Mouse (Mus musculus) retina, postnatal 7 days (tissue): ENCODE data around the gene Tpo.

Experiments used
- DNase-seq: peaks from one replicate; pipeline ENCODE4 v3.0.0-alpha.2; 2012; ENCODE audit warnings: low read depth, low spot score

Tpo gene

DNA sequence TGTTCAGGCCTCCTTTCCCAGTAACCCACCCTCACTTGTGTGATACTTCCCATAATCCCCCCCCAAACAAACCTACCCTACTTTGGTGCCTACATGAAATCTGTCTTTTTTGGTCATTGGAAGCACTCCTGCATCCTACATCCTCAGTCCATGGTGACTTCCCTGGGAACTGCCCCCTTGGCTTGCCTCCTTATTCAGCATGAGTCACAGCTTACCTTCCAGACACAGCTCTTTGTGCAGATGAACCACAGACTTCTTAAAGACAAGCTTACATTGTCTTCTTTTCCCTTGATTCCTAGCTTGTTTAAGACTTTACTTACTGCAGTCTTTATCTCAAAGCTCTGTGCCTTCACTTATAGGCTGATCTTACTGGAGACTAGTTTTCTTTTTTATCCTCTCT is 112.0 kb downstream of the Tpo start:
- DNase-seq: no peak

DNA sequence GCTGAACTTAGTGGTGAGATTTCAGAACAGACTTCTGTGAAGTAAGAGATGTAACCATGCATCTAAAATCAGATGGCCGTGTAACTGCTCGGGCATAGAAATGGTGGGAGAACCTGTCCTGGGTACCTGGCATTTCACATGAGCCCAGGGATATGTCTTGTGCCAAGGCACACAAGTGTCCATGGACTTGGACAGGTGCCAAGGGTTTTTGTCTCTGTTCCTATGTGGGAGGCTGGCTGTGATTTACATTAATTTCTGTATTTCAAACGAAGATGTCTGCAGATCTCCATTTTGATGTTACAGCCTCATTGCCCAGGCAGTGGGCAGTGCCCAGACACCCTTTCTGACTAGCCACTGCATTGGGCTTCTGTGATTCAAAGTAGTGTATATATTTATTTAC is 115.3 kb downstream of the Tpo start:
- DNase-seq: no peak

DNA sequence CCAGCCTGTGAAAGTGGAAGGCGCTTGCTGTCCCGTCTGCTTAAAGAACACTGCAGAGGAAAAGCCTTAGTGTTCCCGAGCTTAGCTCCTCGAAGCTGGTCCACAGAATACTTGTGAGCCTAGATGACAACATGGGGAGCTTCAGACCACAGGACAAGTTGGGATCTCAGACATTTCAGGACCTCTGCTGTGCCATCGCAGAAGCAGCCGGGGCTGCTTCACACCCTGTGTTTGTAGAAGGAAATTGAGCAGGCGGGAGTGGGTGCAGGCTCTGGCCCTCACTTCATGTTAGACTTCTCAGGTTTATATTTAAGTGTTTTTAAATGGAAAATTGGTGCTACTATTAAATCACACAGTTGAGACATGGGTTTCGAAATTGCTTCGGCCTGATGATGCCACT is 116.9 kb downstream of the Tpo start:
- DNase-seq: no peak

DNA sequence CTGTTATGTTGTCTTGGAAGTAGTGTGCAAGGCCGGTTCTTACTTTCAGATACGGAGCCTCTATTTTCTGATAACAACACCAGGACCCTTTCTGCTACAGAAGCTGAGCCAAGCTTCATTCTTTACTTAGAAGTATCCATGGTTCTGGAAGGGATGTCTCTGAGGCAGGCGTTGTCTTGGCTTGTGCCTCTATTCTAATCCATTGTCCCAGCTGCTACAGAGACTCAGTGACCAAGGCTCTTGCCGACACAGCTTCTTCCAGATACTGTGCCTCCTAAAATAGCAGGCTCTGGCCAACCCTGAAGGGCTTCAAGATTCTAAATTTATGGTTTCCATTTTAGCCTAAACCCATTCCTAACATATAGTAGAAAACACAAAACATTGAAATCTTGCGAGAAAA is 123.7 kb downstream of the Tpo start:
- DNase-seq: no peak

- DNase-seq: no peak
Measured at GRCm38 (mm10) chr12:30006586-30006985, 125.8 kb downstream of the Tpo start.
